In the genomic region with DNA sequence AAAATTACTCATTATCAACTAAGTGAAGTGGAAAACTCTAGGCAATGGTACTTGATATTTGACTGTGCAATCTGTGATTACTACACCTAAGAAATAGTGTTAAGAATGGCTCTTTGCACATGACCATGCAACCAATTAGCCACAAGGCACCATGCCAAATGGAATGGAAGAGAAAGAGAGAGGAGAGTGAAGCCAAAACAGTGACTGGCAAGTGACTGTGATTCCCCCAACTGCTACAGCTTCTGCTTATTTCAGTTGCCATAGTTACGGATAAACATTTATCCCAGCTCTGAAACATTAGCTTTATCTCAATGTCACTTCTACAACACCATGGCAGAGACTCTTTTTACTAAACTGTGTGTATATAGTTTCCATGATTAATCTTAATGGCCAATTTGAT, we compare ENCODE assay signal across 8 mouse cellular contexts.
DNase-seq lines count a peak whose midpoint lies in the region.

No protein-coding gene starts in this region.

- DNase-seq in heart, postnatal 10 days = peak; percentile 13 to 14
- DNase-seq in heart, postnatal 36 days = no peak
- peak; percentile 2 for DNase-seq in right cerebral cortex, adult 18-20 months
- no peak for DNase-seq in right cerebral cortex, postnatal 36 days (ENCODE audit: low spot score in 2 of 2)
- peak; percentile 71 for DNase-seq in layer of hippocampus, adult 9-11 months
- peak; percentile 35 for DNase-seq in right cerebral cortex, postnatal 4 days
- DNase-seq in gastrocnemius, adult 8-10 months (ENCODE audit: low spot score in 2 of 2) = no peak
- DNase-seq in gastrocnemius, adult 18-20 months (ENCODE audit: low spot score) = no peak

- intact Hi-C loops in heart, postnatal 10 days (cut with DNase I) = no loop called here
- intact Hi-C loops in heart, postnatal 36 days (cut with DNase I) = no loop called here

Comparison
In these comparisons a context has a peak if more than half of its experiments do, and no peak if none do; other contexts are left out.
1. DNase-seq: peak in heart, postnatal 10 days (2 of 2), right cerebral cortex, adult 18-20 months (single experiment), layer of hippocampus, adult 9-11 months (single experiment) and right cerebral cortex, postnatal 4 days (single experiment); none in heart, postnatal 36 days (0 of 2), right cerebral cortex, postnatal 36 days (0 of 2), gastrocnemius, adult 8-10 months (0 of 2) and gastrocnemius, adult 18-20 months (single experiment).